Mouse (Mus musculus) heart, embryonic 15.5 days (tissue): Measurements from ENCODE around the gene Zdhhc14. TPM values are rescaled to one million over a fixed set of nuclear protein-coding genes. Genes with fewer than 3 reads are reported as not detected.

ENCODE experiments used
- ATAC-seq: fragments of 200-750 bp; cut with Nextera tagmentation; replicated peaks from 2 replicates; pipeline ENCODE4 v1.8.0; 2017; ENCODE audit warnings: low read depth, moderate TSS enrichment; ENCODE audit not compliant: insufficient number of reproducible peaks, insufficient read depth, low FRiP score
- H3K27ac ChIP-seq: fragments of 300-500 bp; sonication (generic); 2 replicates; pipeline ENCODE4 v1.5.1; 2015; ENCODE audit warnings: mild to moderate bottlenecking, inconsistent platforms
- H3K27me3 ChIP-seq: fragments of 300-500 bp; sonication (generic); 2 replicates; pipeline ENCODE4 v1.6.1; 2015; ENCODE audit warnings: inconsistent platforms
- H3K36me3 ChIP-seq: fragments of 300-500 bp; sonication (generic); 2 replicates; pipeline ENCODE4 v1.6.1; 2015; ENCODE audit warnings: mild to moderate bottlenecking, inconsistent platforms
- H3K4me1 ChIP-seq: fragments of 300-500 bp; sonication (generic); replicated peaks from 2 replicates; pipeline ENCODE4 v1.6.1; 2015; ENCODE audit warnings: inconsistent platforms
- H3K4me2 ChIP-seq: fragments of 300-500 bp; sonication (generic); 2 replicates; pipeline ENCODE4 v1.6.1; 2015; ENCODE audit warnings: inconsistent platforms, mild to moderate bottlenecking, moderate library complexity
- H3K4me3 ChIP-seq: fragments of 300-500 bp; sonication (generic); 2 replicates; pipeline ENCODE4 v1.5.1; 2015; ENCODE audit warnings: mild to moderate bottlenecking, inconsistent platforms
- H3K9ac ChIP-seq: fragments of 300-500 bp; sonication (generic); 2 replicates; pipeline ENCODE4 v1.6.1; 2015; ENCODE audit warnings: mild to moderate bottlenecking, inconsistent platforms
- H3K9me3 ChIP-seq: fragments of 300-500 bp; sonication (generic); replicated peaks from 2 replicates; pipeline ENCODE4 v1.6.1; 2016; ENCODE audit warnings: inconsistent platforms
- WGBS: fragments of 180-500 bp; shearing (Covaris S2); methylation state at CpG from one replicate; pipeline ENCODE4 v1.1.7; 2015; ENCODE audit warnings: mixed read lengths; 5-methylcytosine and 5-hydroxymethylcytosine counted together
- polyA plus RNA-seq: library from polyadenylated mRNA; unstranded; fragments of >200 nt; fragmentation: Nextera tagmentation; extraction: Ambion mirVana; gene quantifications from 2 replicates; pipeline ENCODE4 v1.2.1, GENCODE M21; 2015

Gene Zdhhc14
- polyA plus RNA-seq, 1 experiment from 2014 or later, result 1.3 TPM

- H3K4me2 ChIP-seq, result no peak overlapping the region
- H3K36me3 ChIP-seq, result no peaks in the 10 kb centered on the region
- H3K9ac ChIP-seq, result no peak overlapping the region
- no peak overlapping the region for H3K27ac ChIP-seq
- no peak for ATAC-seq
- no peaks in the 10 kb centered on the region for H3K27me3 ChIP-seq
- H3K4me1 ChIP-seq, result no peaks in the 10 kb centered on the region
- no peaks in the 10 kb centered on the region for H3K9me3 ChIP-seq
- 65% methylated on average over 8 of the region's 8 CpGs for WGBS
- no peak overlapping the region for H3K4me3 ChIP-seq
Measured at GRCm38 (mm10) chr17:5556568-5556967, 64.2 kb downstream of the Zdhhc14 start.

- Histone ChIP-seq H3K4me3 (no peak overlapping the region), H3K27me3 (no peaks in the 10 kb centered on the region), H3K36me3 (no peaks in the 10 kb centered on the region), H3K9ac (no peak overlapping the region), H3K4me1 (no peaks in the 10 kb centered on the region), H3K9me3 (no peaks in the 10 kb centered on the region), H3K4me2 (no peak overlapping the region), H3K27ac (no peak overlapping the region)
- WGBS, result 86% methylated on average over 4 of the region's 4 CpGs
- ATAC-seq, result no peak
Measured at GRCm38 (mm10) chr17:5560212-5560611, 67.9 kb downstream of the Zdhhc14 start.

GRCm38 (mm10) chr17:5563108-5563507, 70.8 kb downstream of the Zdhhc14 start:
- H3K27ac ChIP-seq, result no peak overlapping the region
- no peak overlapping the region for H3K9ac ChIP-seq
- ATAC-seq, result no peak
- 91% methylated on average over 6 of the region's 6 CpGs for WGBS
- H3K4me3 ChIP-seq, result no peak overlapping the region
- H3K4me2 ChIP-seq, result no peak overlapping the region
- H3K4me1 ChIP-seq, result no peaks in the 10 kb centered on the region
- no peaks in the 10 kb centered on the region for H3K36me3 ChIP-seq
- no peaks in the 10 kb centered on the region for H3K27me3 ChIP-seq
- H3K9me3 ChIP-seq, result no peaks in the 10 kb centered on the region

- Histone ChIP-seq H3K4me3 (no peak overlapping the region), H3K9ac (no peak overlapping the region), H3K4me1 (no peaks in the 10 kb centered on the region), H3K9me3 (no peaks in the 10 kb centered on the region), H3K36me3 (no peaks in the 10 kb centered on the region), H3K27me3 (no peaks in the 10 kb centered on the region), H3K4me2 (no peak overlapping the region), H3K27ac (no peak overlapping the region)
- 63% methylated on average over 7 of the region's 7 CpGs for WGBS
- no peak for ATAC-seq
Measured at GRCm38 (mm10) chr17:5566006-5566405, 73.6 kb downstream of the Zdhhc14 start.

GRCm38 (mm10) chr17:5567943-5568342, 75.6 kb downstream of the Zdhhc14 start:
- H3K27ac ChIP-seq, result no peak overlapping the region
- H3K27me3 ChIP-seq, result no peaks in the 10 kb centered on the region
- H3K4me3 ChIP-seq, result no peak overlapping the region
- H3K9ac ChIP-seq, result no peak overlapping the region
- no peak for ATAC-seq
- H3K9me3 ChIP-seq, result no peaks in the 10 kb centered on the region
- no peak overlapping the region for H3K4me2 ChIP-seq
- H3K4me1 ChIP-seq, result peaks cover 3% of the 10 kb centered on the region; the same call in 1 of the 2 replicates
- no peaks in the 10 kb centered on the region for H3K36me3 ChIP-seq
- WGBS, result 33% methylated on average over 5 of the region's 5 CpGs

- Histone ChIP-seq H3K27ac (no peak overlapping the region), H3K4me1 (peaks cover 4% of the 10 kb centered on the region; the same call in 1 of the 2 replicates), H3K4me3 (no peak overlapping the region), H3K9ac (no peak overlapping the region), H3K4me2 (no peak overlapping the region), H3K9me3 (no peaks in the 10 kb centered on the region), H3K27me3 (no peaks in the 10 kb centered on the region), H3K36me3 (no peaks in the 10 kb centered on the region)
- 74% methylated on average over 17 of the region's 17 CpGs for WGBS
- no peak for ATAC-seq
Measured at GRCm38 (mm10) chr17:5569131-5570030, 77.0 kb downstream of the Zdhhc14 start.

GRCm38 (mm10) chr17:5572096-5572730, 79.9 kb downstream of the Zdhhc14 start:
- no peaks in the 10 kb centered on the region for H3K9me3 ChIP-seq
- no peak overlapping the region for H3K4me3 ChIP-seq
- WGBS, result 94% methylated on average over 1 of the region's 1 CpGs
- no peak overlapping the region for H3K4me2 ChIP-seq
- H3K4me1 ChIP-seq, result peaks cover 4% of the 10 kb centered on the region; the same call in 1 of the 2 replicates
- no peak overlapping the region for H3K9ac ChIP-seq
- H3K27ac ChIP-seq, result no peak overlapping the region
- ATAC-seq, result no peak
- no peaks in the 10 kb centered on the region for H3K36me3 ChIP-seq
- H3K27me3 ChIP-seq, result no peaks in the 10 kb centered on the region

GRCm38 (mm10) chr17:5572745-5573420, 80.5 kb downstream of the Zdhhc14 start:
- Histone ChIP-seq H3K4me2 (no peak overlapping the region), H3K9me3 (no peaks in the 10 kb centered on the region), H3K4me3 (no peak overlapping the region), H3K4me1 (peaks cover 4% of the 10 kb centered on the region; the same call in 1 of the 2 replicates), H3K36me3 (no peaks in the 10 kb centered on the region), H3K27me3 (no peaks in the 10 kb centered on the region), H3K9ac (no peak overlapping the region), H3K27ac (no peak overlapping the region)
- no peak for ATAC-seq

- Histone ChIP-seq H3K4me3 (no peak overlapping the region), H3K4me2 (no peak overlapping the region), H3K9me3 (no peaks in the 10 kb centered on the region), H3K27ac (no peak overlapping the region), H3K36me3 (no peaks in the 10 kb centered on the region), H3K27me3 (no peaks in the 10 kb centered on the region), H3K9ac (no peak overlapping the region), H3K4me1 (peaks cover 4% of the 10 kb centered on the region; the same call in 1 of the 2 replicates)
- 68% methylated on average over 5 of the region's 5 CpGs for WGBS
- ATAC-seq, result no peak
Measured at GRCm38 (mm10) chr17:5574672-5575071, 82.3 kb downstream of the Zdhhc14 start.

- Histone ChIP-seq H3K27ac (no peak overlapping the region), H3K36me3 (no peaks in the 10 kb centered on the region), H3K4me2 (no peak overlapping the region), H3K4me3 (no peak overlapping the region), H3K9me3 (no peaks in the 10 kb centered on the region), H3K9ac (no peak overlapping the region), H3K27me3 (no peaks in the 10 kb centered on the region), H3K4me1 (peaks cover 4% of the 10 kb centered on the region; the same call in 1 of the 2 replicates)
- no peak for ATAC-seq
- WGBS, result 68% methylated on average over 4 of the region's 4 CpGs
Measured at GRCm38 (mm10) chr17:5575518-5575917, 83.2 kb downstream of the Zdhhc14 start.

- H3K4me2 ChIP-seq, result no peak overlapping the region
- 88% methylated on average over 3 of the region's 3 CpGs for WGBS
- no peaks in the 10 kb centered on the region for H3K36me3 ChIP-seq
- H3K4me1 ChIP-seq, result no peaks in the 10 kb centered on the region
- no peaks in the 10 kb centered on the region for H3K9me3 ChIP-seq
- no peak for ATAC-seq
- no peak overlapping the region for H3K4me3 ChIP-seq
- H3K27ac ChIP-seq, result no peak overlapping the region
- H3K27me3 ChIP-seq, result no peaks in the 10 kb centered on the region
- no peak overlapping the region for H3K9ac ChIP-seq
Measured at GRCm38 (mm10) chr17:5582232-5582631, 89.9 kb downstream of the Zdhhc14 start.
